Comparison of ENCODE assay signal across 25 mouse cellular contexts in genomic region chr11:16886152-16886551, GRCm38 (mm10).
DNase-seq lines count a peak whose midpoint lies in the region; ATAC-seq and TF ChIP-seq lines count a peak whose summit lies in the region.
"Had no signal": no experiment of that assay in that cellular context is flagged by ENCODE, and none has a peak within 500 bp of the region (broad histone marks: within the 10 kb centered on the region; RNA-seq: fewer than 3 reads in every experiment).

No protein-coding gene starts in this region.

- no peak for TF ChIP-seq CTCF in cerebellum, adult 2 months (IDR thresholded peaks at IDR 0.05; ENCODE audit: borderline replicate concordance, insufficient read depth, low read depth, low read length)
- TF ChIP-seq CTCF in hindbrain, postnatal 0 days (IDR thresholded peaks at IDR 0.05; ENCODE audit: low read depth), result no peak
- no peak for TF ChIP-seq CTCF in midbrain, postnatal 0 days (IDR thresholded peaks at IDR 0.05)

- H3K4me1 ChIP-seq in cerebellum, adult 2 months (ENCODE audit: control insufficient read depth, insufficient read depth, low read length), result no peaks in the 10 kb centered on the region
- H3K4me1 ChIP-seq in heart, embryonic 11.5 days (ENCODE audit: control insufficient read depth, insufficient read depth, low read length), result no peaks in the 10 kb centered on the region
- no peaks in the 10 kb centered on the region for H3K4me1 ChIP-seq in hindbrain, postnatal 0 days (ENCODE audit: insufficient read depth, low read length)
- H3K4me1 ChIP-seq in hindbrain, embryonic 14.5 days (replicated peaks; ENCODE audit: control insufficient read depth, insufficient read depth, low read length), result no peaks in the 10 kb centered on the region
- no peaks in the 10 kb centered on the region for H3K4me1 ChIP-seq in midbrain, postnatal 0 days (ENCODE audit: insufficient read depth, low read length)
- no peaks in the 10 kb centered on the region for H3K4me1 ChIP-seq in midbrain, embryonic 13.5 days (replicated peaks)
- H3K4me1 ChIP-seq: embryonic facial prominence, embryonic 12.5 days; embryonic facial prominence, embryonic 15.5 days had no signal

- H3K27ac ChIP-seq in cerebellum, adult 2 months (ENCODE audit: insufficient read depth, low read length), result no peak overlapping the region
- H3K27ac ChIP-seq in heart, embryonic 11.5 days (ENCODE audit: low read depth, low read length), result no peak overlapping the region
- no peak overlapping the region for H3K27ac ChIP-seq in hindbrain, postnatal 0 days
- no peak overlapping the region for H3K27ac ChIP-seq in hindbrain, embryonic 14.5 days
- H3K27ac ChIP-seq in midbrain, postnatal 0 days (ENCODE audit: low read depth, low read length), result no peak overlapping the region
- no peak overlapping the region for H3K27ac ChIP-seq in midbrain, embryonic 13.5 days
- H3K27ac ChIP-seq: embryonic facial prominence, embryonic 12.5 days; embryonic facial prominence, embryonic 15.5 days; gastrocnemius, adult 2 months; heart, adult 2 months had no signal

- DNase-seq in cerebellum, postnatal 14 days, result peak; percentile 20 to 38
- no peak for DNase-seq in cerebellum, adult 2 months
- peak; percentile 29 to 48 for DNase-seq in heart, postnatal 10 days
- peak; percentile 51 for DNase-seq in hindbrain, postnatal 0 days (ENCODE audit: low spot score)
- no peak for DNase-seq in hindbrain, embryonic 14.5 days (ENCODE audit: low spot score)
- DNase-seq in midbrain, postnatal 0 days (ENCODE audit: low spot score), result peak; percentile 59
- DNase-seq: adrenal gland, postnatal 10 days; adrenal gland, postnatal 36 days; B cell, adult 2 months; cerebellum, adult 18-20 months; forebrain, postnatal 0 days; gastrocnemius, adult 2 months; gastrocnemius, postnatal 14 days; heart, adult 2 months; heart, postnatal 36 days; kidney, adult 2 months had no signal

- no peak overlapping the region for H3K9ac ChIP-seq in heart, embryonic 11.5 days (ENCODE audit: low read depth, low read length)
- H3K9ac ChIP-seq in hindbrain, postnatal 0 days (replicated peaks; ENCODE audit: low read length), result no peak overlapping the region
- no peak overlapping the region for H3K9ac ChIP-seq in hindbrain, embryonic 14.5 days
- H3K9ac ChIP-seq in midbrain, postnatal 0 days (replicated peaks; ENCODE audit: low read length, poor library complexity, severe bottlenecking), result no peak overlapping the region
- no peak overlapping the region for H3K9ac ChIP-seq in midbrain, embryonic 13.5 days (replicated peaks)
- H3K9ac ChIP-seq: embryonic facial prominence, embryonic 12.5 days; embryonic facial prominence, embryonic 15.5 days; forebrain, postnatal 0 days had no signal

- no peak overlapping the region for H3K4me2 ChIP-seq in heart, embryonic 11.5 days
- no peak overlapping the region for H3K4me2 ChIP-seq in hindbrain, postnatal 0 days (ENCODE audit: low read depth, low read length)
- no peak overlapping the region for H3K4me2 ChIP-seq in hindbrain, embryonic 14.5 days (replicated peaks)
- no peak overlapping the region for H3K4me2 ChIP-seq in midbrain, postnatal 0 days (ENCODE audit: low read depth, low read length, poor library complexity, severe bottlenecking)
- H3K4me2 ChIP-seq in midbrain, embryonic 13.5 days (replicated peaks), result no peak overlapping the region
- H3K4me2 ChIP-seq: embryonic facial prominence, embryonic 12.5 days; embryonic facial prominence, embryonic 15.5 days had no signal

- H3K27me3 ChIP-seq in cerebellum, adult 2 months (ENCODE audit: control insufficient read depth, insufficient read depth, low read length), result no peaks in the 10 kb centered on the region; the same call in 1 of the 2 replicates
- H3K27me3 ChIP-seq in heart, embryonic 11.5 days (ENCODE audit: control insufficient read depth, insufficient read depth, low read length), result no peaks in the 10 kb centered on the region
- H3K27me3 ChIP-seq in hindbrain, postnatal 0 days (ENCODE audit: insufficient read depth, low read length), result no peaks in the 10 kb centered on the region
- H3K27me3 ChIP-seq in hindbrain, embryonic 14.5 days (ENCODE audit: control insufficient read depth, insufficient read depth, low read length), result no peaks in the 10 kb centered on the region
- H3K27me3 ChIP-seq in midbrain, postnatal 0 days (ENCODE audit: insufficient read depth, low read length), result no peaks in the 10 kb centered on the region
- no peaks in the 10 kb centered on the region for H3K27me3 ChIP-seq in midbrain, embryonic 13.5 days
- H3K27me3 ChIP-seq: CH12.LX; embryonic facial prominence, embryonic 12.5 days; embryonic facial prominence, embryonic 15.5 days; Patski had no signal

- H3K9me3 ChIP-seq in heart, embryonic 11.5 days (replicated peaks; ENCODE audit: control insufficient read depth, low read length), result no peaks in the 10 kb centered on the region
- no peaks in the 10 kb centered on the region for H3K9me3 ChIP-seq in hindbrain, postnatal 0 days (ENCODE audit: low read length)
- H3K9me3 ChIP-seq in hindbrain, embryonic 14.5 days (ENCODE audit: control insufficient read depth, low read length), result no peaks in the 10 kb centered on the region
- H3K9me3 ChIP-seq in midbrain, postnatal 0 days (ENCODE audit: low read length), result no peaks in the 10 kb centered on the region
- H3K9me3 ChIP-seq in midbrain, embryonic 13.5 days, result no peaks in the 10 kb centered on the region
- H3K9me3 ChIP-seq: embryonic facial prominence, embryonic 12.5 days; embryonic facial prominence, embryonic 15.5 days; G1E had no signal

- no peaks in the 10 kb centered on the region for H3K36me3 ChIP-seq in heart, embryonic 11.5 days (ENCODE audit: control insufficient read depth, insufficient read depth, low read length)
- no peaks in the 10 kb centered on the region for H3K36me3 ChIP-seq in hindbrain, postnatal 0 days (ENCODE audit: insufficient read depth, low read length)
- no peaks in the 10 kb centered on the region for H3K36me3 ChIP-seq in hindbrain, embryonic 14.5 days (replicated peaks; ENCODE audit: control insufficient read depth, insufficient read depth)
- H3K36me3 ChIP-seq in midbrain, postnatal 0 days (ENCODE audit: insufficient read depth, low read length), result no peaks in the 10 kb centered on the region
- H3K36me3 ChIP-seq in midbrain, embryonic 13.5 days, result no peaks in the 10 kb centered on the region
- H3K36me3 ChIP-seq: embryonic facial prominence, embryonic 12.5 days; G1E had no signal

- no peak for ATAC-seq in heart, embryonic 11.5 days (replicated peaks; ENCODE audit: insufficient number of reproducible peaks, low FRiP score, low TSS enrichment)
- ATAC-seq in hindbrain, postnatal 0 days, result peak; percentile 59
- ATAC-seq in hindbrain, embryonic 14.5 days (ENCODE audit: low FRiP score), result no peak
- no peak for ATAC-seq in midbrain, postnatal 0 days (ENCODE audit: low FRiP score)
- ATAC-seq in midbrain, embryonic 13.5 days, result no peak
- ATAC-seq: forebrain, embryonic 14.5 days; forebrain, postnatal 0 days; intestine, postnatal 0 days; Patski had no signal

- no peak for TF ChIP-seq POLR2A in cerebellum, adult 2 months (IDR thresholded peaks at IDR 0.05; ENCODE audit: borderline replicate concordance, insufficient read depth, low read length)

- intact Hi-C loops in heart, postnatal 10 days (cut with DNase I), result no loop called here

- H3K4me3 ChIP-seq in cerebellum, adult 2 months (replicated peaks; ENCODE audit: insufficient read depth, low read depth, low read length), result no peak overlapping the region
- H3K4me3 ChIP-seq in heart, embryonic 11.5 days (ENCODE audit: low read depth, low read length), result no peak overlapping the region
- no peak overlapping the region for H3K4me3 ChIP-seq in hindbrain, postnatal 0 days (ENCODE audit: low read length)
- H3K4me3 ChIP-seq in hindbrain, embryonic 14.5 days (replicated peaks; ENCODE audit: low read length), result no peak overlapping the region
- H3K4me3 ChIP-seq in midbrain, postnatal 0 days (ENCODE audit: low read depth, low read length), result no peak overlapping the region
- no peak overlapping the region for H3K4me3 ChIP-seq in midbrain, embryonic 13.5 days (replicated peaks)
- H3K4me3 ChIP-seq: embryonic facial prominence, embryonic 12.5 days; embryonic facial prominence, embryonic 15.5 days; gastrocnemius, adult 2 months; heart, adult 2 months had no signal

- 22% methylated on average over 6 of the region's 6 CpGs for WGBS in cerebellum, adult 2 months
- whole genome bisulfite sequencing in heart, embryonic 11.5 days (ENCODE audit: insufficient replicate concordance), result 59% methylated on average over 6 of the region's 6 CpGs
- 59% methylated on average over 6 of the region's 6 CpGs for WGBS in hindbrain, postnatal 0 days
- 80% methylated on average over 6 of the region's 6 CpGs for WGBS in hindbrain, embryonic 14.5 days
- 80% methylated on average over 6 of the region's 6 CpGs for WGBS in midbrain, postnatal 0 days
- 85% methylated on average over 6 of the region's 6 CpGs for WGBS in midbrain, embryonic 13.5 days

Comparison
In these comparisons a context has a peak if more than half of its experiments do, and no peak if none do; other contexts are left out.
1. DNase-seq: peak in cerebellum, postnatal 14 days (2 of 2), heart, postnatal 10 days (2 of 2), hindbrain, postnatal 0 days (single experiment) and midbrain, postnatal 0 days (single experiment); none in cerebellum, adult 2 months (0 of 2) and hindbrain, embryonic 14.5 days (single experiment).